Mouse (Mus musculus) heart, postnatal 25 days (tissue): Measurements from ENCODE around the gene Fam189a1. TPM values are rescaled to one million over a fixed set of nuclear protein-coding genes. Genes with fewer than 3 reads are reported as not detected.

Source experiments
- DNase-seq: peaks from one replicate; pipeline ENCODE4 v3.0.0; 2022; ENCODE audit warnings: low spot score
- intact Hi-C: fragments of 180-260 bp; cut with DNase I; formaldehyde crosslinking; loops from one replicate; pipeline ENCODE4 v1.15.1; 2025
- total RNA-seq, 2 experiments: library from RNA; stranded (reverse); gene quantifications; 2 replicates each; pipeline ENCODE4 v1.2.3; 2021

Gene Fam189a1
- total RNA-seq, 2 experiments from 2014 or later, result not detected

GRCm38 (mm10) chr7:65105097-65105467 lies 51.3 kb downstream of the Fam189a1 start:
- intact Hi-C loops, result no loop called here
- DNase-seq, result no peak

GRCm38 (mm10) chr7:65104207-65105096 lies 51.9 kb downstream of the Fam189a1 start:
- DNase-seq, result no peak
- intact Hi-C loops, result no loop called here

- intact Hi-C loops, result no loop called here
- DNase-seq, result no peak
Observed at GRCm38 (mm10) chr7:65101661-65102060, 54.7 kb downstream of the Fam189a1 start.

GRCm38 (mm10) chr7:65097708-65098107 lies 58.7 kb downstream of the Fam189a1 start:
- DNase-seq, result no peak
- intact Hi-C loops, result no loop called here

GRCm38 (mm10) chr7:65095631-65096107 lies 60.7 kb downstream of the Fam189a1 start:
- DNase-seq, result no peak
- intact Hi-C loops, result no loop called here

GRCm38 (mm10) chr7:65093314-65093713 lies 63.1 kb downstream of the Fam189a1 start:
- DNase-seq, result no peak
- intact Hi-C loops, result no loop called here

GRCm38 (mm10) chr7:65091486-65091885 lies 64.9 kb downstream of the Fam189a1 start:
- DNase-seq, result no peak
- intact Hi-C loops, result no loop called here

GRCm38 (mm10) chr7:65085972-65086371 lies 70.4 kb downstream of the Fam189a1 start:
- no peak for DNase-seq

GRCm38 (mm10) chr7:65082778-65083091 lies 73.6 kb downstream of the Fam189a1 start:
- intact Hi-C loops, result no loop called here
- DNase-seq, result no peak

More at GRCm38 (mm10) chr7:65085972-65086371, 70.4 kb downstream of the Fam189a1 start:
- intact Hi-C loops, result no loop called here

GRCm38 (mm10) chr7:65081979-65082777 lies 74.2 kb downstream of the Fam189a1 start:
- DNase-seq, result no peak
- intact Hi-C loops, result no loop called here

GRCm38 (mm10) chr7:65076134-65076533 lies 80.2 kb downstream of the Fam189a1 start:
- DNase-seq, result no peak
- intact Hi-C loops, result loop anchor here (10.0 kb wide), 1 partner anchor 231 kb away; no protein-coding TSS in a partner anchor

- no peak for DNase-seq
- intact Hi-C loops, result loop anchor here (5.0 to 10.0 kb wide), 3 partner anchors 127 to 287 kb away; no protein-coding TSS in a partner anchor
Observed at GRCm38 (mm10) chr7:65074194-65074593, 82.2 kb downstream of the Fam189a1 start.

GRCm38 (mm10) chr7:65073555-65073954 lies 82.8 kb downstream of the Fam189a1 start:
- intact Hi-C loops, result loop anchor here (5.0 to 10.0 kb wide), 3 partner anchors 126 to 286 kb away; no protein-coding TSS in a partner anchor
- DNase-seq, result no peak

GRCm38 (mm10) chr7:65066211-65066610 lies 90.2 kb downstream of the Fam189a1 start:
- no peak for DNase-seq
- intact Hi-C loops, result no loop called here

GRCm38 (mm10) chr7:65065457-65065856 lies 90.9 kb downstream of the Fam189a1 start:
- DNase-seq, result no peak
- intact Hi-C loops, result no loop called here

- no peak for DNase-seq
- intact Hi-C loops, result no loop called here
Observed at GRCm38 (mm10) chr7:65064638-65065037, 91.7 kb downstream of the Fam189a1 start.

- intact Hi-C loops, result no loop called here
- no peak for DNase-seq
Observed at GRCm38 (mm10) chr7:65064096-65064495, 92.3 kb downstream of the Fam189a1 start.

- no peak for DNase-seq
Observed at GRCm38 (mm10) chr7:65060163-65060799, 96.1 kb downstream of the Fam189a1 start.

GRCm38 (mm10) chr7:65056864-65057263 lies 99.5 kb downstream of the Fam189a1 start:
- intact Hi-C loops, result no loop called here
- no peak for DNase-seq

More at GRCm38 (mm10) chr7:65060163-65060799, 96.1 kb downstream of the Fam189a1 start:
- intact Hi-C loops, result no loop called here

- intact Hi-C loops, result no loop called here
- DNase-seq, result no peak
Observed at GRCm38 (mm10) chr7:65051986-65052385, 104.4 kb downstream of the Fam189a1 start.
